Mouse (Mus musculus) thymus, postnatal 36 days (tissue): ENCODE data around the gene Vkorc1.
"Not testable (repeated sequence)": the region's sequence is repeated elsewhere in the genome, so short reads cannot be mapped to it uniquely, and the experiment has no call there.

Source experiments
- DNase-seq, 2 experiments: peaks; one replicate each; pipeline ENCODE4 v3.0.0; 2022; ENCODE audit warnings: mixed read lengths in 2 of 2

The Vkorc1 gene

DNA sequence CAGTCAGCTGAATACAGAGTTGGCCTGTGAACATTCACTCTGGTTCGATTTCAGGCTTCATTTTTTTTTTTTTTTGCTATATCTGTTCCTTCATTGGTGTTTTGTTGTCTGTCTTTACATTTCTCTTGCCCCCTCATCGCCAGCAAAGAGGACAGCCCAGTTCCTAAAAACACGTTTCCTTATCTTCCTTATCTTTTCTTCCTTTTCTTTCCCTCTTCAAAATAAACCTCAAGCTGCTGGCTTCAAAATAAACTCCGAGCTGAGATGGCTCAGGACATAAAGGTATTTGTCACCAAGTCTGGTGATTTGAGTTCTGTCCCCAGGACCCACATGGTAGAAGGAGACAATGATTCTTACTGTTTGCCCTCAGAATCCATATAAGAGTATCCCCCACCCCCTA is 17.5 kb upstream of the Vkorc1 start:
- no peak for DNase-seq

DNA sequence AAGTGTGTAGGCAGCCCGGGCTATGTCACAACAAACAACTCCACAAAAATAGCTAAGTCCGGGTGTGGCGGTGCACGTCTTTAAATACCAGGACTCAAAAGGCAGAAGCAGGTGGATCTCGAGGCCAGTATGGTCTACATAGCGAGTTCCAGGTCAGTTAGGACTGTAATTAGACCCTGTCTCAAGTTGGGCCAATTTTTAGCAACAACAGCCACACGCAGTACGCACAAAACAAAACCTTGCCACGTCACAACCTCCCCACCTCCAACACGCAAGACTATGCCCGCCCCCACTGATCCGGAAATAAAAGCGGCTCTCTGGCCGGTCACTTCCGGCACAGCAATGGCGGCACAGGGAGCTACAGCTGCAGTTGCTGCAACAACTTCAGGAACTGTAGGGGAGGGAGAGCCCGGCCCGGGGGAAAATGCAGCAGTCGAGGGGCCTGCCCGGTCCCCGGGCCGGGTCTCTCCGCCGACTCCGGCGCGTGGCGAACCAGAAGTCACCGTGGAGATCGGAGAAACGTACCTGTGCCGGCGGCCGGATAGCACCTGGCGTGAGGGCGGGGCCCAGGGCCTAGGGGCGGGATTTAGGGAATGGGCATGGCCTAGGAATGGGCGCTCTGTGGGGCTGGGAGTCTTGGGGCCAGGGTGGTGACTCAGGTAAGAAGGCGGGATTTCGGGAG is 16.9 kb upstream of the Vkorc1 start, which contains the start of gene Kat8:
Gene Kat8 (plus strand): TSS at position 327 of the 682 bp plus-strand sequence.
- peak; percentile 77 to 80 for DNase-seq

DNA sequence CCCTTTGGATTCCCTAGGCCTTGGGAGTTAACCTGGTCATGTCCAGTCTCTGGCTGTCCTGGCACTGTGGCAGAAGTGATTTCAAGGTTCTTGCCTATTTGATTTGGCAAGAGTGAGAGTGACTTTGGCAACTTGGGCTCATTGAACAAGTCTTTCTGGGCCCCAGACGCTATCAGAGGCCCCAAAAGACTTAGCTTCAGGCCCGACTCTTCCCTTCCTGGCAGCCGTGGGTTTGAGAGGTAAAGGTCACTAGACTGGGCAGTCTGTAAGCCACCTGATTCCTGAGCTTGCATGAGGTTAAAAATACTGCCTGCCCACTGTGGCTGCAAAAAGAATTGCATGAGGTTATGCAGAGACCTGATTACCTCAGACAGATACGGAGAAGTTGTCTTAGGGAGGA is 13.2 kb upstream of the Vkorc1 start:
- no peak for DNase-seq

DNA sequence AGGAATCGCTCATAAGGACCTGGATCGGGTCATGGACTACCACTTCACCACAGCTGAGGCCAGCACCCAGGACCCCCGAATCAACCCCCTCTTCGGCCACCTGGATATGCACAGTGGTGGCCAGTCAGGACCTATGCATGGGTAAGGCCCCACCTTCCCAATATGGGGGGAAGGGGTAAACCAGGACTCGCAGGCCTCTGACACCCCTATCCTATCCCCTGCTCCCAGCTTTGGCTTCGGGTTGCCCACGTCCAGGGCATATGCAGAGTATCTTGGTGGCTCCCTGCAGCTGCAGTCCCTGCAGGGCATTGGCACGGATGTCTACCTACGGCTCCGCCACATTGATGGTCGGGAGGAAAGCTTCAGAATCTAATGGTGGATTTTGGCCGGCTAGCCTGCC is 12.5 kb upstream of the Vkorc1 start:
- DNase-seq: no peak

DNA sequence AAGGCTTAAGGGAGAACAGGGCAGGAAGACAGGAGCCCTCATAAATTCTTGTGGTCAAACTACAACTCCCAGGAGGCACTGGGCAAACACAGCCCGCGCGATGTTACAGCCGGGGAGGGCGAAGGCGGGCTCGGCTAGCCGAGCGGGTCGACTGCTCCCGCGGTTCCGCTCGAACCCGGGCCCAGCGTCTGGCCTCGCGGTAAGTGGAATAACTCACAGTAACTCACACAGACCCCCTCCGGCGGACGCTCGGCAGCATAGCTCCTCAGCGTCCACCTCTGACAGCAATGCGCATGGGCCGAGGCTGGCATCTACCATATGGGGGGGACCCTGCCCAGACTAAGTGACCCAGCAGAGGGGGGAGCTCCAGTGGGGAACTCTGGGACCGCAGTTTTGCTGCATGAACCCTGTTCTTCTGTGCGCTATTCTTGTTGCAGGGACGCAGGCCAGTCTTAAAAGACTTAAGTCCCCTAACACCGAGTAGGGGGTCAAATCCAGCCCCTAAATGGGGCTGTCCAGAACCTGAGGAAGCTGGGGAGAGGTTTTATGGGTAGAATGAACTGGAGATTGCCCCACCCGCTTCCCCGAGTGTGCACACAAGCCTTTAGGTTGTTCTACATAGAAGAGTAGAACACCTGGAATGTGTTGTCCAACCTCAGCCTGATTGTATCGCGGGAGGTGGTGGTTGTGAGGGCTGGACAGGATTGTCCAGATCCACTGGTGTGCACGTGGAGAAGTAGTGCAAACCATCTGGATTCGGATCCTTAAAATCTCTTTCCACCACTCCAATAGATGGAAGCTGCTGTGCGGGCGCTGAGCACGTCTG is 8.8 kb upstream of the Vkorc1 start, which contains the start of gene Bckdk:
Gene Bckdk (plus strand): TSS at position 112 of the 826 bp plus-strand sequence.
- peak; percentile 66 to 74 for DNase-seq

DNA sequence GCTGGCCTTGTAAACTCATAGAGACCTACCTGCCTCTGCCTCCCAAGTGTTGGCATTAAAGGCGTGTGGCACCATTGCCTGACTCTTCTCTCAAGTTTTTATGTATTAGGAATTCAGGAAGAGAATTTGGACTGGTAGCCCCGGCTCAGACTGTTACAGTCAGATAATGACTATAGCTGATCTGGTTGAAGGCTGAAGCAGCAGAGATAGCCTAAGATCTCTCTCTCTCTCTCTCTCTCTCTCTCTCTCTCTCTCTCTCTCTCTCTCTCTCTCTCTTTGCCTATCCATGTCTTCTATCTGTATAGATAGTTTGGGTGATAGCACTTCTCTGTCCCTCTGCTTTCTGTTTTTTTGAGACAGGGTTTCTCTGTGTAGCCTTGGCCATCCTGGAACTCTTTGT is 6.4 kb upstream of the Vkorc1 start:
- DNase-seq: no peak

DNA sequence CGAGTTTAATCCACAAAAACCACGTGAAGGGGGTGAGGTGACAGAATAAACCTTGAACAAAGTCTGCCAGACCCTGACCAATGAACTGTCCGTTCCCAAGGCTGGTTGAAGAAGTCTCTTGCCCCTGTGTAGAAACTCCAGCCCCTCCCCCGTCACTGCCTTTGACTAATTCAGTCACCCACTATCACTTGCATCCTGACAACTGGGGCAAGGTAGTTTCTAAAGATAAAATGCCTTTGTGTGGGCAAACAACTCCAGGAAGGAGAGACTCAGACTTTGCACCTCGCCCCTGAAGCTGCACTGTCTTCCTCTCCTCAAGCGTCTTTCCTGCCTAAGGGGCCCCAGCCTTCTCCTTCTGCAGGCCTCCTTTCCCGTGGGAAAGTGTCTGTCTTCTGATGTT is 4.6 kb upstream of the Vkorc1 start:
- no peak for DNase-seq

DNA sequence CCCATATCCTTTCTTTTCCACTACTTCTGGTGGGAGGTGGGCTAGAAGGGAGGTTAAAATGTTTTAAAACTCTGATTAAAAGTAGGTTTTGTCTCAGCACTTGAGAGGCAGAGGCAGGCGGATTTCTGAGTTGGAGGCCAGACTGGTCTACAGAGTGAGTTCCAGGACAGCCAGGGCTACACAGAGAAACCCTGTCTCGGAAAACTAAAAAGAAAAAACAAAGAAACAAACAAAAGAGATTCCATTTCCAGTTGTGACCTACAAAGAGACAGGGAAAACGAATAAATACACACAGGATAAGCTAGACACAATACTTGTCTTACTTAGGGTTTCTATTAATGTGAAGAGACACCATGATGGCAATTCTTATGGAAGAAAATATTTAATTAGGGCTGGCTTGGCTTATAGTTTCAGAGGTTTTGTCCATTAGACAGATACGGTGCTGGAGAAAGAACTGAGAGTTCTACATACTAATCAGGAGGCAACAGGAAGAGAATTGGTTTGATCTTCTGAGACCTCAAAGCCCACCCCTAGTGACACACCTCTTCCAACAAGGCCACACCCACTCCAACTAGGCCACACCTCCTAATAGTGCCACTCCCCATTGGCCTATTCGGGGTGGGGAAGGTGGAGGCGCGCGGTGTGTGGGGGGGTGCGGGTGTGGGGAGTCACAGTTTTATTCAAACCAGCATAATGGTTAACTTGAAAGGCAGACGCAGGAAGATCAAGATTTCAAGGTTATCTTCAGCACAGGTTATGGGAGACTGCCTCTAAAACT is 3.0 kb upstream of the Vkorc1 start:
- DNase-seq: peak; percentile 50 to 67

DNA sequence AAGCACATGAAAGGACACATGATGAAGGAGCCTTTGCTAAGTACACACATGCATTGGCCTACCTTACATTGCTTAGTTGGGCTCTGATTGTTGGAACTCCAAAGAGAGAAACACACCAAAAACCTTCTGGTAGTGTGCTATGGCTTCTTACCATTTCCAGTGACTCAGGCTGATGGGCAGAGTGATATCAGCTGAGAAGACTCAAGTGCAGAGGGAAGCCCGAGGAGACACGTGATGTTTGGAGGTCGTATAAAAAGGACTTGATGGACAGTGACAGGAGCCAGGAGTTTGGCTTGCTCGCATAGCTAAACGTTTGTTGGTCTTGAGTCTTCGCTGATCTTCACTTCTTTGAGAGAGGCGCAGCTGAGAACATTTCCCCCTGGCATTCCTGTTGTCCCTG is 2.1 kb upstream of the Vkorc1 start:
- DNase-seq: no peak

DNA sequence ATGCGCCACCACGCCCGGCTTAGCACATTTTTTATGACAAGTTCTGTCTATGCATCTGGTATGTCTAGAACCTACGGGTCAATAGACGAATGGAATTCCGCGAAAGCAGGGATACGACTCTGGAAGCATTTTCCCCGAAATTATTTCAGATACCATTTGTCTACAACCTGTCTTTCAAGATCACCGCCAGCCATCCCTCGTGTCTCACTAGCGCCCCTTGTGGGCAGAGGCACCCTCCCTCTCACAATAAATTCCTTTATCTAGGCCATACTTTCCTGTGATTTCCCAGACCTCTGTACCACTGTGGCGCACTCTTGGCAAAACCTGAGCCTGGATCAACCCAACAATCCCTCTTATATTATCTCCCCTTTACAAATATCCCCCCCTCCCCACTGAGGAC is 967 bp upstream of the Vkorc1 start:
- peak; percentile 62 to 66 for DNase-seq

DNA sequence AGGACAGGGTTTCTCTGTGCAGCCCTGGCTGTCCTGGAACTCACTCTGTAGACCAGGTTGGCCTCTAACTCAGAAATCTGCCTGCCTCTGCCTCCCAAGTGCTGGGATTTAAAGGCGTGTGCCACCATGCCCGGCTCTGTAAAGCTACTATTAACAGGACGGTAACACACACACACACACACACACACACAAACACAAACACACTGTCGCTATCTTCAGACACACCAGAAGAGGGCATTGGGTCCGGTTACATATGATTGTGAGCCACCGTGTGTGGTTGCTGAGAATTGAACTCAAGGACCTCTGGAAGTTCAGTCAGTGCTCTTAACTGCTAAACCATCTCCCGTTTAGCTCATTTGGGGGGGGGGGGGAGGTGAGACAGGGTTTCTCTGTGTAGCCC is 474 bp upstream of the Vkorc1 start:
- not testable (repeated sequence) for DNase-seq

DNA sequence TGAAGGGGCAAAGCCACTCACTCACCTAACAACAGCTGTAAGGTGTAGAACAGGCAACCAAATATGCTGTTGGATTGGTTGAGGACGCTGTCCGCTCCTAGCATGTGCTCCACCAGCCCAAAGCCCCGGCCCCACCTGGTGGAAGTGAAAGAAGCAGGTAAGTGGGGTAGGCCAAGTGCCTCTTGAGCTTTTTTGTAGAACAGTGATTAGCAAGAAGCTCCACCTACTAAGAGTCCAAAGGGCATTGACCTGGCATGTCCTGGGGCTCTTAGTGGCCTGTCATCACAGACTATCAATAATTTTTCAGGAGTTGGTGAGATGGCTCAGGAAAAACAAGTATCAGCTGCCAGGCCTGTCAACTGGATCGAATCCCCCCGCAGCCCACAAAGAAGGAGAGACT is 937 bp downstream of the Vkorc1 start:
- no peak for DNase-seq

DNA sequence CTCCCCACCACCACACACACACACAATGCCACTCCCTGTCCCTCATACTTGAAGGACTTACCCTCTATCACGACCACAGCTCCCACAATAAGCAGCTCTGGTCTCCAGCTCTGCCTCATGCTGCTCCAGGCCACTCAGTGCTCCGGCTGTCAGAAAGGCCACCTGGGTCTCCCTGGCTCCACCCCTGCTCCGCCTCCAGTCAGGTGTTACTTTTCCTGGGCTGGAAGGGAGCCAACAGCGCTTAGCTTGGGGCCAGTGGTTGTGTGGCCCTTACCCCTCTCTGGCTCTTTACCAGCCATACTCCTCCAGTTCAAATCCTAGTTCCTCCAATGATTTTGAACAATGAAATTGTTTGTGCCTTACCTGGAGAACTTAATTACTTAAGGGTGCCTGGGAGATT is 4.6 kb downstream of the Vkorc1 start, which contains the start of gene Prss53:
Gene Prss53 (minus strand): TSS at position 173 of the 400 bp plus-strand sequence.
- DNase-seq: no peak

DNA sequence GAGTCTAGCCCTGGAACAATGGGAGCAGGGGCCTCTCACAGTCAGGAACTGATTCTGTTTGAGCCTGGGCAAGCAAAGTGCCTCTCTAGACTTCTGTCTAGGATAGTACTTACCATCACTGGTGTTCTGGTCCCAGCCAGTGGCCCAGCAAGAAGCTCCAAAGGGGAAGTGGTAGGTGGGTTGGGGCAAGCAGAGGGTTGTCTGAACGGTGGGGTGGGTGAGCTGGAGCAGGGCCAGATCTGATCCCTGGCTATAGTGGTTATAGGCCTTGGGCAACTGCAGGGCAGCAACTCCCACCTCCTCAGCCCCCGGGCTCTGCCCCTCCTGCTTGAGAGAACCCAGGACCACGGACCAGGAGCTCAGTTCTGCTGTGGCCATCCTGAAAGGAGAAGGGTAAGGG is 6.6 kb downstream of the Vkorc1 start:
- DNase-seq: no peak

DNA sequence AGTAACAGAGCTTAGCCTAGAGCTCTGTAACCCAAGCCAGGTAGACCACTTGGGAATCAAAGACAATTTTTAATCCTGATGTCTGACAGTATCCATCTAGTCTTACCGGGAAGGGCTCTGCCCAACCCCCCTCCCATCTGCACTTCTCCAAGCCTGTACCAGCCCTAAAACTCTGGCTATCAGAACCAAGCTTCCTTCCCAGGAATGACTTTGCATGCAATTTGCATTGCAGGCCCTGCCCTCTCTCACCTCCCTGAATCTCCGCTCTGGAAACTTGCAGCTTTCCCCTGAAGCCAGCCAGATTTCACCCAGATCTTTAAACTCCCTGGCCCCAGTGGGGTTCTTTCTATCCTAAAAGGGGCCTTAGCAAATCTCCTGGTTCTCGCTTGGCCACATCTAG is 7.6 kb downstream of the Vkorc1 start:
- DNase-seq: no peak

DNA sequence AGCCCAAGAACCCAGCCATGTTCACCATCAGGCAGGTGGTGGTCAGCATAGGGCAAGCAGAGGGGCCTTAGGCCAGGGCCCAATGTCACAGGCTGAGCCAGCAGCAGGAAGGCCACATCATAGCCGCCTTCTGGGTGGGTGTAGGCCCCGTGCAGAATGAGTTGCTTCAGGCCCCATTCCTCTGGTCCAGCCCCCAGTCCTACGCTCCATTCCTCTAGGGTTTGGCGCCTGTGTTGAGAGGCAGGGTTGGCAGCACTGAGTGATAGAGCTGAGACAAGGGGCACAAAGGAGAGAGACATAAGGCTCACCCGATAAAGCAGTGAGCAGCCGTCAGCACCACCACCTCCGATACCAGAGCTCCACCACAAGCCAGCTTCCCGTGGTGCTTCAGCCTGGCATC is 8.2 kb downstream of the Vkorc1 start:
- DNase-seq: no peak

DNA sequence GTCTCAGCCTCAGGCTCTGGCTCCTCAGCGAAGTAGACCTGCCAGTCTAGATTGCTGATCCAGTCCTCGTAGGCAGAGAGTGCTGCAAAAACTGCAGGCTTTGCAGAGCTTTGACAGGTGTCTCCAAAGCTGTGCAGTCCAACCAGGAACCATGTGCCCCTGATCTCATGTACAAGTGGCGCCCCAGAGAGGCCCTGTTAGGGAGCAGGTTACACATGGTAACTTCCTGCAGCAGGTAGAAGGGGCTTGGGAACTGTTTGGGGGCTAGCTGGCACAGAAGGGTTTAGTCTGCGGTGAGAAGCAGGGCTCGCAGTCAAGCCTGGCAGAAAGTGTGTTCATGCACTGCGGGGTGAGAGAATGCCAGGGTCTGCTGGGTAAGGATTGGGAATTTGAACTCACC is 8.9 kb downstream of the Vkorc1 start:
- no peak for DNase-seq

DNA sequence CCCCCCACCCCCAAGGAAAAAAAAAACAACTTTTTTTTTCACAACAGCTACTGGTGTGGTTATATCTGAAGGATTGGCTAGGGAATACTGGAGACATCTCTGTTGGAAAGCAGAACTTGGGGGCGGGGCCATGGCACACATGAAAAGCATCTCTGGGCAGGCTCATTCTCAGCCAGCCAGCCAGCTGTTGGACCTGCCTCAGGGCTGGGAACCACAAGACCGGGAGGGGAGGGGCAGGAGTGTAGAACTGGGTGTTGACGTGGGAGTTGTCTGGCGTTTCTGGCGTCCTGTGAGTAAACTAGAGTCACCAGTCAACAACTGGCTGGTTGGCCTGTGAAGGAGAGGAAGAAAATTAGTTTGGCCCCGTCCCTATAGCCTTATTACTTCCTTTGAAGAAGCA is 9.5 kb downstream of the Vkorc1 start:
- no peak for DNase-seq

DNA sequence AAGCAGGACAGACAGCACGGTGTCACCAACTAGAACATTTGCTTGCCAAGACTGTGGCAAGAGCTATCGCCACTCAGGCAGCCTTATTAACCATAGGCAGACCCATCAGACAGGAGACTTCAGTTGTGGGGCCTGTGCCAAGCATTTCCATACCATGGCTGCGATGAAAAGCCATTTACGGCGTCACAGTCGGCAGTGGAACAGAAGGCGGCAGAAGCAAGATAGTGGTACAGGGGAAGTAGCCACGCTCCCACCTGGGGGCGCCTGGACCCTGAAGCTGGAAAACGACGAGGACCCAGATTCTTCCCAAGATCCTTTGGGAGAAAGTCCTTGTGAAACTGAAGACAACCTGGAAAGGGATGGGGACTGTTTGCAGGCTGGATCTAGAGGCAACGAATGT is 15.0 kb downstream of the Vkorc1 start:
- no peak for DNase-seq

DNA sequence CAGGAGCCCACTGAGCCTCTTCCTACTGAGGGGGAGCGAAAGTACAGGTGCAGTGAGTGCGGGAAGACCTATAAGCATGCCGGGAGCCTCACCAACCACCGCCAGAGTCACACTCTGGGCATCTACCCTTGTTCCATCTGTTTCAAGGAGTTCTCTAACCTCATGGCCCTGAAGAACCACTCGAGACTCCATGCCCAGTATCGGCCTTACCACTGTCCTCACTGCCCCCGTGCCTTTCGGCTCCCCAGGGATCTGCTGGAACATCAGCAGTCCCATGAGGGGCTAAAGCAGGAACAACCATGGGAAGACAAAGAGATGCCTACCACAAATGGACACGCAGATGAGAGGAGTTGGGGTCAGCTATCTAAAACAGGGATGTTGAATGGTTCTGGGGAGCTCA is 16.1 kb downstream of the Vkorc1 start:
- no peak for DNase-seq

DNA sequence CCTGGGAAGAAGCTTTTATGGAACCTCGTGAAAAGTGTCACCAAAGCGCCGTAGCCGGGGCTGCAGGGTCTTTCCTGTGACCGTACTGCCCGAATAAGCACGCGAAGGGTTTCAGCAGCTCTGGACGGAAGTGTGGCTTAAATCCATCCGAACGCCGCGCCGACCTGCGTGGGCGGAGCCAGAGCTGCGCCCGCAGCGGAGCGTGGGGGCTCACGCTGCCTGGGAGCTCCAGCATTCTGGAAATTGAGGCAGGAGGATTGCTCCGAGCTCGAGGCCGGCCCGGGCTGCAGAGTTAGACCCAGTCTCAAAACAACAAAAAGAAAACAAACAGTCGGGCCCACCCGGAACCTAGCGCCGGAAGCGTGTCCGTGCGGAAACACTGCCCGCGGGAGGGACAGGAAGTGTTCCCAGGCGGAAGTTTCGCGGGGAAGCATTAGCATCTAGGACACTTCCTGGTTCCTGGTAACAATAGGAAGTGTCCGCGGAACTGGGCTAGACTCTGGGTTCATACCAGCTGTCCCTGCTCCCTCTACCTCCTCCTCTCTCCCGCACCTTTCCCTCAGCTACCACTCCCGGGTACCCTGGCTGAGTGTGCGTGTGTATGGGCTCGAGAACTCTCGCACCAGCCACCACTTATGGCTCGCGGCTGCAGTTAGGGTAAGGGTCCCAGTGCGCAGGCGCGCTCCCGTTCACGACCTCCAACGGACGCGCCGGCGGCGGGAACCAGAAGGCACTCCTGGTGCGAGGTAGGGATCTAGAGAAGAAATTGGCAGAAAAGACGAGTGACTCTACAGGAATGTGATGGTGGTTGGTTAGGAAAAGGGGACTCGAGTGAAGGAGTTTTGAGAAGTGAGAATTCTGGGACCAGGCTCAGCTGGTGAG is 18.7 kb downstream of the Vkorc1 start, which contains the start of gene Zfp668:
Gene Zfp668 (minus strand): TSS at position 362 of the 882 bp plus-strand sequence.
- peak; percentile 84 to 85 for DNase-seq

DNA sequence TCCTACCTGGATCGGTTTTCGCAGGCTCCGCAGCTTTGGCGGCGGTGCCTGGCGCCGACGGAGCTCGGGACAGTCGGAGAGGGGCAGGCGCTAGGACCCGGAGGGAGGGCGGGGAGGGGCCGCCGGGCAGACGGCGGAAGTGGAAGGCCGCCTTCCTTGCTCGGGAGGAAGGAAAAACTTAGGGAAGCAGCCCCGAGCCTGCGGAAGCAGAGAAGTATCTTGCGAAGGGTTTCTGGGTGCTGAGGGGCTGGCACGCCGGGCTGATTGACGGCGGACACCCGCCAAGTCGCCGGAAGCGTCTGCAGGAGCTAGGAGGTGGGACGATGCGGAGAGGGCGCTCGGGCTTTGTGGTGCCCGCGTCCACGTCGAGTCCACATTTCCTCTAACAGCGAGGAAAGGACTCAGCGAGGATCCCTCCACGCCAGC is 19.4 kb downstream of the Vkorc1 start, which contains the start of gene Zfp646:
Gene Zfp646 (plus strand): TSS at position 181 of the 426 bp plus-strand sequence.
- peak; percentile 73 to 78 for DNase-seq
